Mouse (Mus musculus): Measurements from ENCODE around the gene Hist1h4d. TPM values are rescaled to one million over a fixed set of nuclear protein-coding genes. Genes with fewer than 3 reads are reported as not detected.
A peak's percentile ranks its signal among the peaks of the same experiment; 100 is the strongest.

Hist1h4d gene
- total and polyA plus RNA-seq, 2 experiments from 2014 or later: 39.6 to 2,187 TPM

DNA sequence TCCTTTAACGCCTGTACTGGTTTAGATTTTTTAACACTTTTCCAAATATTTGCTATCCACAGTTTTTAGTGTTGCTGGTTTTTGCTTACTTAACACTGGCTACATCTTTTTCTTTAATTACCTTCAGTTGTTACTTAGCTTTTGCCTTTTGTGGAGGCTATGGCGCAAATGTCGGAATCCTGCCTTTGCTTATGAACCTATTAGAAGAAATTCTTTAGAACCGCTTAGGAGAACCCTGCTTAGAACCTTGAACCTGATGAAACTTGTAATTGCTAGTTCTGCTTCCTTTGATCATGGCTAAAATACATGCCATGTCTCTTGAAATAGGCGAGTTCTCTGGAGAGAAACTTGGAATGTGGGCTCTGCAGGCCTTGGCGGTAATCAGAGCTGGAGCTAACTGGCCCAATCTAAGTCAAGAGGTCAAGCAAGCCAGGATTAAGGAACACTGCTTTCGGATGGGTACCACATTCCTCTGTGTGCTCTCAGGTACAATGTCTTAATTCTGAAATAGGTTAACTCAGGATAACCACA lies 5.0 kb upstream of the Hist1h4d start:
- DNase-seq (ENCODE audit: low spot score): no peak
- Histone ChIP-seq H3K27ac (peak overlapping the region; percentile 70), H3K36me3 (ENCODE audit: insufficient read depth, low read length) (no peaks in the 10 kb centered on the region), H3K4me3 (ENCODE audit: low read length) (peak overlapping the region; percentile 32), H3K9ac (replicated peaks; ENCODE audit: low read length) (peak overlapping the region; percentile 42; the same call in 1 of the 2 replicates), H3K4me1 (ENCODE audit: insufficient read depth, low read length) (0 out of 2 replicates have a peak, but pooled peaks cover 3% of the 10 kb centered on the region), H3K9me3 (ENCODE audit: low read length) (no peaks in the 10 kb centered on the region), H3K4me2 (ENCODE audit: low read depth, low read length) (peak overlapping the region; percentile 52), H3K27me3 (ENCODE audit: insufficient read depth, low read length) (no peaks in the 10 kb centered on the region)
- 8% methylated on average over 7 of the region's 7 CpGs for WGBS
- ATAC-seq: no peak
- no peak for TF ChIP-seq CTCF (IDR thresholded peaks at IDR 0.05; ENCODE audit: low read depth)

GRCm38 (mm10) chr13:23576906-23577639 lies 4.3 kb upstream of the Hist1h4d start:
- DNase-seq (ENCODE audit: low spot score) (no peak), ATAC-seq (no peak)
- 0 out of 2 replicates have a peak, but pooled peaks cover 7% of the 10 kb centered on the region for H3K4me1 ChIP-seq (ENCODE audit: insufficient read depth, low read length)
- H3K27ac ChIP-seq: no peak overlapping the region
- no peak overlapping the region for H3K4me3 ChIP-seq (ENCODE audit: low read length)
- no peaks in the 10 kb centered on the region for H3K27me3 ChIP-seq (ENCODE audit: insufficient read depth, low read length)
- 55% methylated on average over 6 of the region's 6 CpGs for WGBS
- H3K9ac ChIP-seq (replicated peaks; ENCODE audit: low read length): peak overlapping the region; percentile 42; the same call in 1 of the 2 replicates
- no peaks in the 10 kb centered on the region for H3K36me3 ChIP-seq (ENCODE audit: insufficient read depth, low read length)
- no peaks in the 10 kb centered on the region for H3K9me3 ChIP-seq (ENCODE audit: low read length)
- no peak for TF ChIP-seq CTCF (IDR thresholded peaks at IDR 0.05; ENCODE audit: low read depth)
- peak overlapping the region; percentile 52 for H3K4me2 ChIP-seq (ENCODE audit: low read depth, low read length)

DNA sequence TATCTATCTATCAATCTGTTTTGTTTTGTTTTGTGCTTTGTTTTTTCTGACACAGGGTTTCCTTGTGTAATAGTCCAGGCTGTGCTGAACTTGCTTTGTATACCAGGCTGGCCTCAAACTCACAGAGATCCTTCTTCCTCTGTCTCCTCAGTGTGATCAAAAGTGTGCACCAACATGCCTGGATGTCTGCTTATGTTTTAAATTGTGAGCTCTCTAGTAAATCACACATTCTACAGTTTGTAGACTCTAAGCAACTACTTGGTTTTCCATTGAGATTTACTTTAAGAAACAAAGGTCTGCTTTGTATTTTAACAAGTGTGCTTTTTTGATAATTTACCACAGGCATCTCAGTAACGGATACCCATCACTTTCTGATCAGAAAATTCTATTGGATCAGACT lies 3.6 kb upstream of the Hist1h4d start:
- Histone ChIP-seq H3K36me3 (ENCODE audit: insufficient read depth, low read length) (no peaks in the 10 kb centered on the region), H3K27ac (no peak overlapping the region), H3K4me1 (ENCODE audit: insufficient read depth, low read length) (0 out of 2 replicates have a peak, but pooled peaks cover 7% of the 10 kb centered on the region), H3K9ac (replicated peaks; ENCODE audit: low read length) (no peak overlapping the region), H3K4me2 (ENCODE audit: low read depth, low read length) (no peak overlapping the region), H3K9me3 (ENCODE audit: low read length) (no peaks in the 10 kb centered on the region), H3K27me3 (ENCODE audit: insufficient read depth, low read length) (no peaks in the 10 kb centered on the region), H3K4me3 (ENCODE audit: low read length) (no peak overlapping the region)
- 92% methylated on average over 1 of the region's 1 CpGs for WGBS
- ATAC-seq: no peak
- no peak for TF ChIP-seq CTCF (IDR thresholded peaks at IDR 0.05; ENCODE audit: low read depth)
- DNase-seq (ENCODE audit: low spot score): no peak

DNA sequence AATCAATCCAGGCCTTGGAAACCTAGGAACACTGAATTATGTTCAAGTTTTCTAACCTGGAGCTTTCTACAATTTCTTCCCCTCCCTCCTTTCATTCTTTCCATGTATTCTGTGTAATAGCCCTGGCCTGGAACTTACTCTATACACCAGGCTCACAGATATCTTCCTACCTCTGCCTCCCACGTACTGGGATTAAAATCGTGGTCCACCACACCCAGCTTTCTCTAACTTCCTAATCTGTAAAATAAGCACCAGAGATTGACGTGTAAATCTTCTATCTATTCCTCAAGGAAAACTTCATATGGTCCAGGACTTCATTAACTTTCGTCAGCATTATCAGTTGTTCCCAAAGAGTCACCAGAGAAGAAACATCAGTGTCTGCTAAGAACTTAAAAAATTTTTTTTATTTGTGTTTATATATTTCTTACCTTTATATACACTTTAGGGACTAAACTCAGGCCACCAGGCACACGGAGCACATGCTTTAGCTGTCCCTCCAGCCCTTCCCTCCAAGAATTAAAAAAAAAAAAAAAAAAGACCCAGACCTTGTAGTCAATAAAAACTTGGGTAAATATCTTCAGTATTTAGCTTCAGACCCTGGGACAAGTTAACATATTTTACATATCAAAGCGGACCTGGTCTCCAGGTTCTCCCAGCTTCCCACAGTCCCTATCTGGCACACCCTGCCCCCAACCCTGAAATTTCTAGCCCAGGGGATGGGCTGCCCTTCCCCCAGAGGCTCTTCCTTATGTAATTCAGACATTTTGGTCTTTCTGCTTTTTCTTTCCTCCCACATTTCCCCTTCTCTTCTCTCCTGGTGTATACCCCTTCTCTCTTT lies 1.0 kb downstream of the Hist1h4d start:
- Histone ChIP-seq H3K9ac (replicated peaks; ENCODE audit: low read length) (peak overlapping the region; percentile 56), H3K4me1 (ENCODE audit: insufficient read depth, low read length) (peaks cover 8% of the 10 kb centered on the region; the same call in 1 of the 2 replicates), H3K27ac (peak overlapping the region; percentile 67), H3K4me3 (ENCODE audit: low read length) (peak overlapping the region; percentile 45), H3K36me3 (ENCODE audit: insufficient read depth, low read length) (no peaks in the 10 kb centered on the region), H3K4me2 (ENCODE audit: low read depth, low read length) (peak overlapping the region; percentile 77), H3K9me3 (ENCODE audit: low read length) (no peaks in the 10 kb centered on the region), H3K27me3 (ENCODE audit: insufficient read depth, low read length) (no peaks in the 10 kb centered on the region)
- DNase-seq (ENCODE audit: low spot score) (no peak), ATAC-seq (no peak)
- 9% methylated on average over 6 of the region's 6 CpGs for WGBS
- TF ChIP-seq CTCF (IDR thresholded peaks at IDR 0.05; ENCODE audit: low read depth): no peak

- Histone ChIP-seq H3K4me3 (ENCODE audit: low read length) (no peak overlapping the region), H3K27me3 (ENCODE audit: insufficient read depth, low read length) (no peaks in the 10 kb centered on the region), H3K9ac (replicated peaks; ENCODE audit: low read length) (no peak overlapping the region), H3K9me3 (ENCODE audit: low read length) (no peaks in the 10 kb centered on the region), H3K36me3 (ENCODE audit: insufficient read depth, low read length) (no peaks in the 10 kb centered on the region), H3K4me2 (ENCODE audit: low read depth, low read length) (no peak overlapping the region), H3K4me1 (ENCODE audit: insufficient read depth, low read length) (peaks cover 8% of the 10 kb centered on the region; the same call in 1 of the 2 replicates), H3K27ac (no peak overlapping the region)
- DNase-seq (ENCODE audit: low spot score) (no peak), ATAC-seq (no peak)
- no peak for TF ChIP-seq CTCF (IDR thresholded peaks at IDR 0.05; ENCODE audit: low read depth)
Measured at GRCm38 (mm10) chr13:23583387-23584068, 2.1 kb downstream of the Hist1h4d start.

DNA sequence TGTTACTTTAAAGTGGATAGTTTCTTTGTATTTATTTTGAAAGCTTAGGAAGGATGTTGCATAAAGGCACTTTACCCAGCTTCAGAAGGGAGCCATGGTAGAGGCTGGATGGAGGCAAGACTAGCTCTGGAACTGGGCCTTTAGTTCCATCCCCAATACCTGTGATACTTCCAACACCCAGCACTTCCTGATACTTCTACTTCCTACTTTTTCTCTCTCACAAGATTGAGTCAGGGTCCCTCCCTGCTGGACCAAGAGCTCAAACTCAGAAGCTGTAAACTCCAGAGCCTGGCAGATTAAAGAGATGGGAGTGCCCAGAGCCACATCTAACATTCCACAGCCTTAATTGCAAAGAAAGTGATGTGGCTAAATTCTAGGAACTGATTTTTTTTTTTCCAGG lies 2.9 kb downstream of the Hist1h4d start:
- no peak for ATAC-seq
- no peak for DNase-seq (ENCODE audit: low spot score)
- no peaks in the 10 kb centered on the region for H3K9me3 ChIP-seq (ENCODE audit: low read length)
- H3K4me1 ChIP-seq (ENCODE audit: insufficient read depth, low read length): peaks cover 8% of the 10 kb centered on the region; the same call in 1 of the 2 replicates
- no peaks in the 10 kb centered on the region for H3K36me3 ChIP-seq (ENCODE audit: insufficient read depth, low read length)
- peak overlapping the region; percentile 92 for H3K27ac ChIP-seq
- peak overlapping the region; percentile 49 for H3K4me3 ChIP-seq (ENCODE audit: low read length)
- peak overlapping the region; percentile 94 for H3K4me2 ChIP-seq (ENCODE audit: low read depth, low read length)
- TF ChIP-seq CTCF (IDR thresholded peaks at IDR 0.05; ENCODE audit: low read depth): no peak
- peak overlapping the region; percentile 68 for H3K9ac ChIP-seq (replicated peaks; ENCODE audit: low read length)
- H3K27me3 ChIP-seq (ENCODE audit: insufficient read depth, low read length): no peaks in the 10 kb centered on the region

Measured in hindbrain, postnatal 0 days (tissue).